ENCODE assay signal across 8 mouse cellular contexts in genomic region chr19:32470059-32470497, GRCm38 (mm10). TPM values are rescaled to one million over a fixed set of nuclear protein-coding genes. Genes with fewer than 3 reads are reported as not detected.
DNase-seq lines count a peak whose midpoint lies in the region; ATAC-seq lines count a peak whose summit lies in the region.

No protein-coding gene starts in this region.

- no peaks in the 10 kb centered on the region for H3K27me3 ChIP-seq in forebrain, embryonic 14.5 days (replicated peaks; ENCODE audit: control insufficient read depth, insufficient read depth, low read length)
- no peaks in the 10 kb centered on the region for H3K27me3 ChIP-seq in forebrain, embryonic 12.5 days
- H3K27me3 ChIP-seq in liver, embryonic 16.5 days (ENCODE audit: control insufficient read depth, insufficient read depth, low read depth, low read length), result no peaks in the 10 kb centered on the region

- H3K36me3 ChIP-seq in forebrain, embryonic 14.5 days (ENCODE audit: control insufficient read depth, insufficient read depth, low read length), result no peaks in the 10 kb centered on the region
- no peaks in the 10 kb centered on the region for H3K36me3 ChIP-seq in forebrain, embryonic 12.5 days (replicated peaks)
- H3K36me3 ChIP-seq in liver, embryonic 16.5 days (ENCODE audit: control insufficient read depth, insufficient read depth), result no peaks in the 10 kb centered on the region

- H3K9me3 ChIP-seq in forebrain, embryonic 14.5 days (replicated peaks; ENCODE audit: control insufficient read depth, low read length), result no peaks in the 10 kb centered on the region
- H3K9me3 ChIP-seq in forebrain, embryonic 12.5 days, result no peaks in the 10 kb centered on the region
- no peaks in the 10 kb centered on the region for H3K9me3 ChIP-seq in liver, embryonic 16.5 days (replicated peaks; ENCODE audit: control insufficient read depth, low read length)

- WGBS in forebrain, embryonic 14.5 days, result 47% methylated on average over 6 of the region's 6 CpGs
- WGBS in forebrain, embryonic 12.5 days, result 47% methylated on average over 6 of the region's 6 CpGs
- 15% methylated on average over 6 of the region's 6 CpGs for WGBS in liver, embryonic 16.5 days (ENCODE audit: insufficient replicate concordance)

- ATAC-seq in forebrain, embryonic 14.5 days, result peak; percentile 50; the same call in 1 of the 2 replicates
- ATAC-seq in forebrain, embryonic 12.5 days (ENCODE audit: low FRiP score), result no peak
- ATAC-seq in liver, embryonic 16.5 days (ENCODE audit: low read depth), result 0 out of 2 replicates have a peak, but pooled peaks have one; percentile 21

- H3K4me1 ChIP-seq in forebrain, embryonic 14.5 days (ENCODE audit: control insufficient read depth, insufficient read depth, low read length), result no peaks in the 10 kb centered on the region
- no peaks in the 10 kb centered on the region for H3K4me1 ChIP-seq in forebrain, embryonic 12.5 days
- peaks cover 8% of the 10 kb centered on the region for H3K4me1 ChIP-seq in liver, embryonic 16.5 days (ENCODE audit: control insufficient read depth, low read depth, low read length)

- no peak overlapping the region for H3K4me2 ChIP-seq in forebrain, embryonic 14.5 days (ENCODE audit: low read length)
- H3K4me2 ChIP-seq in forebrain, embryonic 12.5 days, result no peak overlapping the region
- no peak overlapping the region for H3K4me2 ChIP-seq in liver, embryonic 16.5 days (ENCODE audit: low read depth, low read length)

- peak; percentile 73 for DNase-seq in forebrain, embryonic 14.5 days (ENCODE audit: low spot score)
- DNase-seq in urinary bladder, postnatal 25 days (ENCODE audit: low spot score), result peak; percentile 12
- no peak for DNase-seq in urinary bladder, postnatal 4 days (ENCODE audit: low spot score in 2 of 2)
- peak; percentile 77 for DNase-seq in embryo, embryonic 10.5 days (ENCODE audit: low spot score)
- peak; percentile 33 for DNase-seq in kidney, adult 18-20 months
- DNase-seq in retina, embryonic 14.5 days (ENCODE audit: low spot score), result peak; percentile 79

- H3K9ac ChIP-seq in forebrain, embryonic 14.5 days (ENCODE audit: low read length), result no peak overlapping the region
- no peak overlapping the region for H3K9ac ChIP-seq in forebrain, embryonic 12.5 days
- no peak overlapping the region for H3K9ac ChIP-seq in liver, embryonic 16.5 days (ENCODE audit: low read depth, low read length)

- H3K27ac ChIP-seq in forebrain, embryonic 14.5 days (ENCODE audit: low read depth, low read length), result no peak overlapping the region
- H3K27ac ChIP-seq in forebrain, embryonic 12.5 days, result no peak overlapping the region
- no peak overlapping the region for H3K27ac ChIP-seq in liver, embryonic 16.5 days (ENCODE audit: low read length)

- no peak overlapping the region for H3K4me3 ChIP-seq in forebrain, embryonic 14.5 days (ENCODE audit: low read depth, low read length)
- no peak overlapping the region for H3K4me3 ChIP-seq in forebrain, embryonic 12.5 days (replicated peaks)
- H3K4me3 ChIP-seq in liver, embryonic 16.5 days (ENCODE audit: low read depth, low read length), result no peak overlapping the region

RNA-seq across cellular contexts. Expression of gene Rpl9-ps6, which starts 3.7 kb away (rescaled TPM):
- polyA plus RNA-seq in forebrain, embryonic 14.5 days (2014; fragmentation: Nextera tagmentation; extraction: Ambion mirVana), result 73.1 and 96.9 TPM in 2 replicates
- 74.3 and 78.0 TPM in 2 replicates for polyA plus RNA-seq in forebrain, embryonic 12.5 days (2016; fragmentation: Nextera tagmentation; extraction: Ambion mirVana)
- 34.8 and 54.9 TPM in 2 replicates for polyA plus RNA-seq in liver, embryonic 16.5 days (2015; fragmentation: Nextera tagmentation; extraction: Ambion mirVana)

RNA-seq across cellular contexts. Expression of gene Minpp1, which starts 15.5 kb away (rescaled TPM):
- 37.5 and 49.9 TPM in 2 replicates for polyA plus RNA-seq in forebrain, embryonic 14.5 days (2014; fragmentation: Nextera tagmentation; extraction: Ambion mirVana)
- 52.5 and 54.7 TPM in 2 replicates for polyA plus RNA-seq in forebrain, embryonic 12.5 days (2016; fragmentation: Nextera tagmentation; extraction: Ambion mirVana)
- 69.7 and 71.3 TPM in 2 replicates for polyA plus RNA-seq in liver, embryonic 16.5 days (2015; fragmentation: Nextera tagmentation; extraction: Ambion mirVana)

Comparison
In these comparisons a context has a peak if more than half of its experiments do, and no peak if none do; other contexts are left out.
1. DNase-seq: peak in forebrain, embryonic 14.5 days (single experiment), urinary bladder, postnatal 25 days (single experiment), embryo, embryonic 10.5 days (single experiment), kidney, adult 18-20 months (single experiment) and retina, embryonic 14.5 days (single experiment); none in urinary bladder, postnatal 4 days (0 of 2).